In the genomic region with DNA sequence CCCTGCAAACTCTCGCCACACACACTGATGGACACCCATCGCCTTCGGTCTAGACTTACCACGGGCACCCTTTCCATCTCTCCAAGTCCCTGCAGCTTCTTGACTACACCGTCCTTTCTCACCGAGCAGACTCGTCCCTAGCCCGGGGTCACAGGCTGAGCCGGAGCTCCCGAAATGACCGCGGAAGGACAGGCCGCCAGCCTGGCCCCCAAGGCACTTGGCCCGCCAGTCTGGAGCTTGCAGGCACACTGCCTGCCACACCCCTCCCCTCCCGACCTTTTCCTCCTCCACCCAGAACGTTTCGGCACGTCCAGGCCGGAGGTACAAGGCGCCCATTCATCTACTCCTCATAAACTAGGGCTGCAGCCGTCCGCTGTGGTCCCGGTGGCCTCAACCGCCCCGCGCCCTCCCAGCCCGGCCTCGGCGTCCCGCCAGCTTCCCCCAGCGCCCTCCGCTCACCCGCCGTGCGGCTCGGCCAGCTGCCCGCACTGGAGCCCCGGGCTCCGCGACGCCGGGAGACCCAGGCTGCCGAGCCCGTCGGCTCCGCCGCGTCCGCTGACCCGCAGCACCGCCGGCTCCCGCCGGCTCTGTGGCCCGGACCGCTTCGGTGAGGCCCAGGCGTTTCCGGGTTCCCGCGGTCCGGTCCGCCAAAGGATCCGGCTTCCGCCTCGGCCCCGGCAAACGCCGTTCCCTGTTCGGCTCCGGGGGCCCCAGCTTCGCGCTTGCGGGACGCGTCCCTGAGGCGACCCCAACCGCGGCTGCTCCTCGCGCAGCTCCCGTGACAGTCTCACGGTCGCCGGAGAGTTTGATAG, we compare ENCODE assay signal across 8 mouse cellular contexts. TPM values are rescaled to one million over a fixed set of nuclear protein-coding genes. Genes with fewer than 3 reads are reported as not detected.
DNase-seq lines count a peak whose midpoint lies in the region; ATAC-seq lines count a peak whose summit lies in the region.

No protein-coding gene starts in this region.

- peak overlapping the region; percentile 97 for H3K9ac ChIP-seq in heart, embryonic 14.5 days (ENCODE audit: low read length)
- peak overlapping the region; percentile 98 for H3K9ac ChIP-seq in liver, embryonic 13.5 days
- peak overlapping the region; percentile 94 for H3K9ac ChIP-seq in stomach, embryonic 14.5 days (replicated peaks; ENCODE audit: low read depth, low read length)

- H3K27me3 ChIP-seq in heart, embryonic 14.5 days (ENCODE audit: control insufficient read depth, insufficient read depth, low read length): no peaks in the 10 kb centered on the region
- no peaks in the 10 kb centered on the region for H3K27me3 ChIP-seq in liver, embryonic 13.5 days
- no peaks in the 10 kb centered on the region for H3K27me3 ChIP-seq in stomach, embryonic 14.5 days (ENCODE audit: control insufficient read depth, insufficient read depth, low read length)

- H3K9me3 ChIP-seq in heart, embryonic 14.5 days (ENCODE audit: control insufficient read depth, low read length): no peaks in the 10 kb centered on the region
- H3K9me3 ChIP-seq in liver, embryonic 13.5 days (replicated peaks): no peaks in the 10 kb centered on the region
- H3K9me3 ChIP-seq in stomach, embryonic 14.5 days (ENCODE audit: control insufficient read depth, low read depth, low read length): no peaks in the 10 kb centered on the region

- peak; percentile 70 for DNase-seq in CD4-positive helper T cell, adult 2 months (ENCODE audit: low read depth, low spot score)
- peak; percentile 57 for DNase-seq in c-Kit-negative CD71-positive TER-119-positive erythroid progenitor cells, embryonic 14.5 days (ENCODE audit: low read depth, low spot score)
- peak; percentile 20 for DNase-seq in fibroblast of lung, adult 2 months (ENCODE audit: low read depth)
- DNase-seq in kidney, postnatal 14 days: peak; percentile 87
- peak; percentile 70 for DNase-seq in liver, embryonic 13.5 days
- DNase-seq in natural killer cell, adult 2 months (ENCODE audit: low spot score in 2 of 2): peak; percentile 57 to 69

- H3K4me3 ChIP-seq in heart, embryonic 14.5 days (ENCODE audit: control insufficient read depth in 1 of 2, insufficient read depth in 1 of 2, low read depth in 1 of 2, low read length in 2 of 2): peak overlapping the region; percentile 63 to 96
- peak overlapping the region; percentile 98 for H3K4me3 ChIP-seq in liver, embryonic 13.5 days (replicated peaks)
- peak overlapping the region; percentile 93 for H3K4me3 ChIP-seq in stomach, embryonic 14.5 days (ENCODE audit: low read depth, low read length)

- H3K36me3 ChIP-seq in heart, embryonic 14.5 days (ENCODE audit: control insufficient read depth, insufficient read depth, low read length): peaks cover 2% of the 10 kb centered on the region; the same call in 1 of the 2 replicates
- no peaks in the 10 kb centered on the region for H3K36me3 ChIP-seq in liver, embryonic 13.5 days
- peaks cover 3% of the 10 kb centered on the region; the same call in 1 of the 2 replicates for H3K36me3 ChIP-seq in stomach, embryonic 14.5 days (ENCODE audit: control insufficient read depth, insufficient read depth, low read length)

- peak; percentile 86 for ATAC-seq in heart, embryonic 14.5 days (ENCODE audit: insufficient number of reproducible peaks, insufficient read depth, low FRiP score, low read depth)
- ATAC-seq in liver, embryonic 13.5 days (ENCODE audit: low read depth): peak; percentile 93
- peak; percentile 84 for ATAC-seq in stomach, embryonic 14.5 days (ENCODE audit: insufficient number of reproducible peaks, insufficient read depth, low FRiP score, low read depth)

- H3K27ac ChIP-seq in heart, embryonic 14.5 days (replicated peaks in 1 of 2; ENCODE audit: control insufficient read depth in 1 of 2, insufficient read depth in 1 of 2, low read depth in 2 of 2, low read length in 2 of 2): peak overlapping the region; percentile 19 to 77; a peak in 2 of 4 replicates
- peak overlapping the region; percentile 90 for H3K27ac ChIP-seq in liver, embryonic 13.5 days
- H3K27ac ChIP-seq in stomach, embryonic 14.5 days (ENCODE audit: low read length): peak overlapping the region; percentile 80

- under 1% methylated on average over 85 of the region's 85 CpGs for WGBS in heart, embryonic 14.5 days
- under 1% methylated on average over 85 of the region's 85 CpGs for WGBS in liver, embryonic 13.5 days (ENCODE audit: insufficient replicate concordance)
- under 1% methylated on average over 84 of the region's 85 CpGs for WGBS in stomach, embryonic 14.5 days

- peak overlapping the region; percentile 86 for H3K4me2 ChIP-seq in heart, embryonic 14.5 days (ENCODE audit: low read length)
- peak overlapping the region; percentile 80 for H3K4me2 ChIP-seq in liver, embryonic 13.5 days
- peak overlapping the region; percentile 75 for H3K4me2 ChIP-seq in stomach, embryonic 14.5 days (replicated peaks; ENCODE audit: low read depth, low read length)

- peaks cover 6 to 14% of the 10 kb centered on the region in 2 experiments for H3K4me1 ChIP-seq in heart, embryonic 14.5 days (ENCODE audit: control insufficient read depth in 2 of 2, insufficient read depth in 2 of 2, low read length in 2 of 2)
- H3K4me1 ChIP-seq in liver, embryonic 13.5 days (replicated peaks): peaks cover 38% of the 10 kb centered on the region
- peaks cover 10% of the 10 kb centered on the region for H3K4me1 ChIP-seq in stomach, embryonic 14.5 days (ENCODE audit: control insufficient read depth, insufficient read depth, low read length)

RNA-seq across cellular contexts. Expression of a gene that starts 0.8 kb away (rescaled TPM):
- 11.6 and 13.8 TPM in 2 replicates for polyA plus RNA-seq in heart, embryonic 14.5 days (2014; fragmentation: Nextera tagmentation; extraction: Ambion mirVana)
- polyA plus RNA-seq in liver, embryonic 13.5 days (2015; fragmentation: Nextera tagmentation; extraction: Ambion mirVana): 7.9 and 10.3 TPM in 2 replicates
- 22.4 and 26.7 TPM in 2 replicates for polyA plus RNA-seq in stomach, embryonic 14.5 days (2014; fragmentation: Nextera tagmentation; extraction: Ambion mirVana)

RNA-seq across cellular contexts. Expression of a gene that starts 30.8 kb away (rescaled TPM):
- not detected in 2 replicates for polyA plus RNA-seq in heart, embryonic 14.5 days (2014; fragmentation: Nextera tagmentation; extraction: Ambion mirVana)
- not detected in 2 replicates for polyA plus RNA-seq in liver, embryonic 13.5 days (2015; fragmentation: Nextera tagmentation; extraction: Ambion mirVana)
- polyA plus RNA-seq in stomach, embryonic 14.5 days (2014; fragmentation: Nextera tagmentation; extraction: Ambion mirVana): not detected in 2 replicates

RNA-seq across cellular contexts. Expression of a gene that starts 49.4 kb away (rescaled TPM):
- polyA plus RNA-seq in heart, embryonic 14.5 days (2014; fragmentation: Nextera tagmentation; extraction: Ambion mirVana): 61.6 and 62.2 TPM in 2 replicates
- polyA plus RNA-seq in liver, embryonic 13.5 days (2015; fragmentation: Nextera tagmentation; extraction: Ambion mirVana): 35.5 and 42.8 TPM in 2 replicates
- 96.8 and 102 TPM in 2 replicates for polyA plus RNA-seq in stomach, embryonic 14.5 days (2014; fragmentation: Nextera tagmentation; extraction: Ambion mirVana)

Comparison
In these comparisons a context has a peak if more than half of its experiments do, and no peak if none do; other contexts are left out.
1. Peak in every context shown above with its lines: DNase-seq, ATAC-seq, H3K4me3 ChIP-seq and H3K27ac ChIP-seq.
2. DNase-seq: peak in every context shown above with its lines; median percentile 87 in kidney, postnatal 14 days; 70 in CD4-positive helper T cell, adult 2 months; 70 in liver, embryonic 13.5 days; 63 in natural killer cell, adult 2 months; 57 in c-Kit-negative CD71-positive TER-119-positive erythroid progenitor cells, embryonic 14.5 days; 20 in fibroblast of lung, adult 2 months.